16 mouse cellular contexts compared by ENCODE assay signal in the genomic region with DNA sequence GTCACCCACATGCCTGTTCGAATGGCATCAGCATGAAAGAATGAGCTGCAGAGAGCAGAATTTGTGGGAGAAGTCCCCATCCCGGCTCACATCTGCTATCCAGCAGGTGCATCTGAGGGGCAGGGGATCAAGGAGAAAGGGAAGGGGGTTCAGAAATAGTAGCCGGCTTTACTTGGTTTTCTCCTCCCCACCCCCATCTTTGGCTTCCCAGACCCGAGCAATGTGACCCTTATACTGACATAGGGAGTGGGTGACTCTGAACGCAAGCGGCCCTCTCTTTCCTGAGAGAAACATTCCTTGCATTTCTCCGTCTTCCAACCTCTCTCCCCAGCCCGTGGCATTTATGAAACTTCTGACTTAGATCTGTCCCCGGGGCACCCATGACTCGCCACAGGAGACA.
"Had no signal": no experiment of that assay in that cellular context is flagged by ENCODE, and none has a peak within 500 bp of the region (broad histone marks: within the 10 kb centered on the region; RNA-seq: fewer than 3 reads in every experiment).

No protein-coding gene starts in this region.

- ATAC-seq: midbrain, embryonic 15.5 days had no signal

- H3K9ac ChIP-seq: liver, embryonic 15.5 days; lung, embryonic 14.5 days; midbrain, embryonic 15.5 days; neural tube, embryonic 12.5 days; stomach, embryonic 15.5 days had no signal

- H3K27ac ChIP-seq: limb, embryonic 10.5 days; liver, embryonic 15.5 days; macrophage; midbrain, embryonic 15.5 days; neural tube, embryonic 12.5 days; stomach, embryonic 15.5 days had no signal

- H3K4me1 ChIP-seq: neural tube, embryonic 12.5 days had no signal

- H3K36me3 ChIP-seq: midbrain, embryonic 15.5 days; neural tube, embryonic 12.5 days had no signal

- H3K4me2 ChIP-seq: liver, embryonic 11.5 days; liver, embryonic 15.5 days; lung, embryonic 14.5 days; midbrain, embryonic 11.5 days; midbrain, embryonic 15.5 days; neural tube, embryonic 12.5 days; stomach, embryonic 15.5 days had no signal

- H3K4me3 ChIP-seq: limb, embryonic 10.5 days; liver, embryonic 15.5 days; megakaryocyte, embryonic 14.5 days; midbrain, embryonic 15.5 days; neural tube, embryonic 12.5 days; stomach, embryonic 15.5 days had no signal

- DNase-seq: kidney, postnatal 14 days; lung, embryonic 14.5 days; lung, postnatal 14 days; right cerebral cortex, postnatal 4 days; spleen, adult 18-20 months; thymus, adult 2 months; thymus, postnatal 25 days had no signal

- H3K27me3 ChIP-seq: liver, embryonic 15.5 days; midbrain, embryonic 15.5 days; neural tube, embryonic 12.5 days; stomach, embryonic 15.5 days had no signal

- H3K9me3 ChIP-seq: limb, embryonic 10.5 days; liver, embryonic 15.5 days; megakaryocyte, embryonic 14.5 days; midbrain, embryonic 15.5 days; neural tube, embryonic 12.5 days; stomach, embryonic 15.5 days had no signal
